Mouse (Mus musculus) ES-Bruce4 (cell line): ENCODE measurements around the gene Ccl17. TPM values are rescaled to one million over a fixed set of nuclear protein-coding genes. Genes with fewer than 3 reads are reported as not detected.

Experiments
- H3K27ac ChIP-seq: 2 replicates; pipeline ENCODE4 v1.5.1; 2012; ENCODE audit warnings: low read length, inconsistent platforms; ENCODE audit not compliant: insufficient read depth
- H3K27me3 ChIP-seq: 2 replicates; pipeline ENCODE4 v1.6.1; 2012; ENCODE audit warnings: mild to moderate bottlenecking, low read length, inconsistent platforms; ENCODE audit not compliant: control insufficient read depth, poor library complexity, insufficient read depth, severe bottlenecking
- H3K36me3 ChIP-seq: 2 replicates; pipeline ENCODE4 v1.6.1; 2012; ENCODE audit warnings: inconsistent platforms, mild to moderate bottlenecking, low read length, moderate library complexity; ENCODE audit not compliant: control insufficient read depth, poor library complexity, insufficient read depth, severe bottlenecking
- H3K4me1 ChIP-seq: one replicate; pipeline ENCODE4 v1.8.1; 2011; ENCODE audit warnings: low read length; ENCODE audit not compliant: control insufficient read depth, insufficient read depth
- H3K4me3 ChIP-seq: 2 replicates; pipeline ENCODE4 v1.5.1; 2011; ENCODE audit warnings: low read depth, mild to moderate bottlenecking, low read length
- H3K9ac ChIP-seq: 2 replicates; pipeline ENCODE4 v1.6.1; 2012; ENCODE audit warnings: low read depth, mild to moderate bottlenecking, inconsistent platforms; ENCODE audit not compliant: poor library complexity, severe bottlenecking
- H3K9me3 ChIP-seq: replicated peaks from 2 replicates; pipeline ENCODE4 v1.6.1; 2012; ENCODE audit warnings: mild to moderate bottlenecking, low read length, inconsistent platforms; ENCODE audit not compliant: control insufficient read depth, poor library complexity, insufficient read depth, severe bottlenecking
- CTCF ChIP-seq: IDR thresholded peaks from one replicate; pipeline ENCODE4 v1.8.1; 2011; ENCODE audit warnings: low read depth, low read length
- EP300 ChIP-seq: IDR thresholded peaks from 2 replicates; pipeline ENCODE4 v1.6.1; 2011; ENCODE audit warnings: low read depth, low read length; ENCODE audit not compliant: insufficient read depth
- POLR2A ChIP-seq: IDR thresholded peaks from one replicate; pipeline ENCODE4 v1.8.1; 2011; ENCODE audit warnings: low read length; ENCODE audit not compliant: insufficient read depth
- polyA plus RNA-seq: library from polyadenylated mRNA; stranded (reverse); fragments of >200 nt; gene quantifications from 2 replicates; pipeline ENCODE4 v1.2.4, GENCODE M21; 2011; ENCODE audit warnings: low read depth; ENCODE audit not compliant: missing spikeins, insufficient read depth, insufficient read length

The Ccl17 gene
- polyA plus RNA-seq, 1 experiment = not detected

- TF ChIP-seq CTCF = no peak
- no peak for TF ChIP-seq POLR2A
- TF ChIP-seq EP300 = no peak
- H3K27me3 ChIP-seq = peaks cover 2% of the 10 kb centered on the region
- no peak overlapping the region for H3K4me3 ChIP-seq
- no peaks in the 10 kb centered on the region for H3K9me3 ChIP-seq
- H3K27ac ChIP-seq = no peak overlapping the region
- H3K9ac ChIP-seq = no peak overlapping the region
- H3K36me3 ChIP-seq = no peaks in the 10 kb centered on the region
- no peaks in the 10 kb centered on the region for H3K4me1 ChIP-seq
Observed at GRCm38 (mm10) chr8:94774601-94775000, 35.7 kb upstream of the Ccl17 start.

- H3K27ac ChIP-seq = no peak overlapping the region
- TF ChIP-seq CTCF = no peak
- no peak for TF ChIP-seq EP300
- TF ChIP-seq POLR2A = no peak
- H3K4me3 ChIP-seq = no peak overlapping the region
- H3K36me3 ChIP-seq = no peaks in the 10 kb centered on the region
- H3K27me3 ChIP-seq = no peaks in the 10 kb centered on the region
- H3K9me3 ChIP-seq = no peaks in the 10 kb centered on the region
- no peaks in the 10 kb centered on the region for H3K4me1 ChIP-seq
- no peak overlapping the region for H3K9ac ChIP-seq
Observed at GRCm38 (mm10) chr8:94776346-94776745, 33.9 kb upstream of the Ccl17 start.

GRCm38 (mm10) chr8:94778036-94778435 is 32.2 kb upstream of the Ccl17 start:
- no peak overlapping the region for H3K27ac ChIP-seq
- no peak overlapping the region for H3K4me3 ChIP-seq
- no peaks in the 10 kb centered on the region for H3K4me1 ChIP-seq
- no peaks in the 10 kb centered on the region for H3K27me3 ChIP-seq
- no peaks in the 10 kb centered on the region for H3K36me3 ChIP-seq
- no peaks in the 10 kb centered on the region for H3K9me3 ChIP-seq
- TF ChIP-seq CTCF (no peak), EP300 (no peak), POLR2A (no peak)
- H3K9ac ChIP-seq = no peak overlapping the region

DNA sequence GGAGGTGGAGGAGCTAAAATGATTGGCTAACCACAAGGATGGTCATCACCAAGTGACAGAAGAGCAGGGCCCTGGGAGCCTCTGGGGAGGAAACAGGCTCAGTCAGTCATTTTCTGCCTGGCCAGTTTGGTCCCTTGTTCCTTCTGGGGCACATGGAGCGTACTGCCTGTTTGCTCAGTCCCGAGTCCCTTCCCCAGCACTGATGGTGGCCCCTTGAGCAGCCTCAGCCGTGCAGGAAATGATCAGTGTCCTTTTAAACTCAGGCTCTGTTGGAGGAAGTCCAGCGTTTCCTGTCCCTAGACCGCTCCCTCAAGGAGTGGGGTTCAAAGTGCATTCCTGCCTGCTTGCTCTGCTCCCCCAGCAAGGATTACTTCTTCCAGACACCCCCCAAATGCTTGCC is 31.8 kb upstream of the Ccl17 start:
- Histone ChIP-seq H3K36me3 (no peaks in the 10 kb centered on the region), H3K4me1 (no peaks in the 10 kb centered on the region), H3K9me3 (no peaks in the 10 kb centered on the region), H3K9ac (no peak overlapping the region), H3K27me3 (no peaks in the 10 kb centered on the region), H3K4me3 (no peak overlapping the region), H3K27ac (no peak overlapping the region)
- TF ChIP-seq POLR2A = no peak
- no peak for TF ChIP-seq CTCF
- no peak for TF ChIP-seq EP300

DNA sequence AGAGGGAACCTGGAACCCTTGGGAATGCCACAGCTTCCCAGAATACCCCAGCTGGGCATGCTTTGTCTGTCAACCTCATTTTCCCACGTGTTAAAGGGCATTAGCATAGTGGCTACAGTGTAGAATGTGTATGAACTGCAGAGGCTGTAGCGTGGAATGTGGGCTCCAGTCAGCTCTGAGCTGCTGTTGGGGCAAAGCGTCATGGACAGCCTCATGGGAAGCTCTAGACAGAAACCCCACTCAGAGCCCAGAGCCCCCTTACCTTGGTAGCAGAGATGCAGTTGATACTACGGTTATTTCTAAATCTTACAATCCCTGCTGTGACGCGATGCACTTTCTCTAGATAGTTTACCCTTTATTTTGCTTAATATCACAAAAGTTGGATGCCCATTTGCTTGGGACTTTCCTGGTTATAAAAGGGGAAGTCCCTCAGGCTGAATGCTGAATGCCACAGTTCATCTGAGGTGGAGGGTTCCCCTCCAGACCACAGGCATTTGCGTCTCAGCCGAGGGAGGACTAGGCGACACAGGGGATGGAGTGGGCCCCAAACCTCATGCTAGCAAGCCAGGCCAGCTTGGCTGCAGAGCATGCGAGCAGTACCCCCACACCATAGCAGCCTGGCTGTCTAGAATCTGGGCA is 31.2 kb upstream of the Ccl17 start:
- Histone ChIP-seq H3K9ac (no peak overlapping the region), H3K27me3 (no peaks in the 10 kb centered on the region), H3K4me1 (no peaks in the 10 kb centered on the region), H3K36me3 (no peaks in the 10 kb centered on the region), H3K27ac (no peak overlapping the region), H3K4me3 (no peak overlapping the region), H3K9me3 (no peaks in the 10 kb centered on the region)
- no peak for TF ChIP-seq CTCF
- no peak for TF ChIP-seq POLR2A
- TF ChIP-seq EP300 = no peak

DNA sequence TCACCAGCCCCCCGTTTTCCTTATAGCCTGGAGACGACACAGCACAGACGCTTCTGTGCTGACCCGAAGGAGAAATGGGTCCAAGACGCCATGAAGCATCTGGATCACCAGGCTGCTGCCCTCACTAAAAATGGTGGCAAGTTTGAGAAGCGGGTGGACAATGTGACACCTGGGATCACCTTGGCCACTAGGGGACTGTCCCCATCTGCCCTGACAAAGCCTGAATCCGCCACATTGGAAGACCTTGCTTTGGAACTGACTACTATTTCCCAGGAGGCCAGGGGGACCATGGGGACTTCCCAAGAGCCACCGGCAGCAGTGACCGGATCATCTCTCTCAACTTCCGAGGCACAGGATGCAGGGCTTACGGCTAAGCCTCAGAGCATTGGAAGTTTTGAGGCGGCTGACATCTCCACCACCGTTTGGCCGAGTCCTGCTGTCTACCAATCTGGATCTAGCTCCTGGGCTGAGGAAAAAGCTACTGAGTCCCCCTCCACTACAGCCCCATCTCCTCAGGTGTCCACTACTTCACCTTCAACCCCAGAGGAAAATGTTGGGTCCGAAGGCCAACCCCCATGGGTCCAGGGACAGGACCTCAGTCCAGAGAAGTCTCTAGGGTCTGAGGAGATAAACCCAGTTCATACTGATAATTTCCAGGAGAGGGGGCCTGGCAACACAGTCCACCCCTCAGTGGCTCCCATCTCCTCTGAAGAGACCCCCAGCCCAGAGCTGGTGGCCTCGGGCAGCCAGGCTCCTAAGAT is 30.5 kb upstream of the Ccl17 start:
- Histone ChIP-seq H3K4me3 (no peak overlapping the region), H3K9ac (0 out of 2 replicates have a peak overlapping the region, but pooled peaks have one; percentile 1), H3K9me3 (no peaks in the 10 kb centered on the region), H3K27ac (no peak overlapping the region), H3K4me1 (no peaks in the 10 kb centered on the region), H3K27me3 (no peaks in the 10 kb centered on the region), H3K36me3 (no peaks in the 10 kb centered on the region)
- TF ChIP-seq POLR2A = no peak
- TF ChIP-seq CTCF = no peak
- TF ChIP-seq EP300 = no peak
